ENCODE assay signal across 11 mouse cellular contexts in genomic region chr16:18405091-18405854, GRCm38 (mm10). TPM values are rescaled to one million over a fixed set of nuclear protein-coding genes. Genes with fewer than 3 reads are reported as not detected.
A peak's percentile ranks its signal among the peaks of the same experiment; 100 is the strongest.
DNase-seq lines count a peak whose midpoint lies in the region; ATAC-seq lines count a peak whose summit lies in the region.
"Had no signal": no experiment of that assay in that cellular context is flagged by ENCODE, and none has a peak within 500 bp of the region (broad histone marks: within the 10 kb centered on the region; RNA-seq: fewer than 3 reads in every experiment).

No protein-coding gene starts in this region.

- no peak overlapping the region for H3K4me3 ChIP-seq in forebrain, embryonic 13.5 days
- no peak overlapping the region for H3K4me3 ChIP-seq in midbrain, embryonic 15.5 days
- H3K4me3 ChIP-seq: limb, embryonic 13.5 days had no signal

- 87% methylated on average over 13 of the region's 13 CpGs for WGBS in forebrain, embryonic 13.5 days
- WGBS in midbrain, embryonic 15.5 days = 84% methylated on average over 13 of the region's 13 CpGs

- H3K27ac ChIP-seq in forebrain, embryonic 13.5 days = peak overlapping the region; percentile 61
- H3K27ac ChIP-seq in midbrain, embryonic 15.5 days = peak overlapping the region; percentile 30; the same call in 1 of the 2 replicates
- H3K27ac ChIP-seq: limb, embryonic 13.5 days had no signal

- peak overlapping the region; percentile 17; the same call in 1 of the 2 replicates for H3K9ac ChIP-seq in forebrain, embryonic 13.5 days
- no peak overlapping the region; the same call in 1 of the 2 replicates for H3K9ac ChIP-seq in midbrain, embryonic 15.5 days
- H3K9ac ChIP-seq: limb, embryonic 13.5 days had no signal

- ATAC-seq in forebrain, embryonic 13.5 days = no peak
- ATAC-seq in midbrain, embryonic 15.5 days (replicated peaks) = no peak

- H3K27me3 ChIP-seq in forebrain, embryonic 13.5 days = no peaks in the 10 kb centered on the region
- no peaks in the 10 kb centered on the region for H3K27me3 ChIP-seq in midbrain, embryonic 15.5 days (replicated peaks)
- H3K27me3 ChIP-seq: limb, embryonic 13.5 days had no signal

- intact Hi-C loops in left cerebral cortex, postnatal 10 days (cut with DNase I) = loop anchor here (5.0 kb wide), 1 partner anchor 58 kb away; the partner anchor contains the start of genes Arvcf and Tango2

- no peak overlapping the region for H3K4me2 ChIP-seq in forebrain, embryonic 13.5 days
- no peak overlapping the region for H3K4me2 ChIP-seq in midbrain, embryonic 15.5 days
- H3K4me2 ChIP-seq: limb, embryonic 13.5 days had no signal

- peak; percentile 23 to 39 for DNase-seq in cerebellum, postnatal 10 days
- DNase-seq in cerebellum, adult 8-10 months = no peak
- DNase-seq in kidney, postnatal 10 days = peak; percentile 31
- no peak for DNase-seq in kidney, adult 18-20 months
- no peak for DNase-seq in thymus, postnatal 25 days
- DNase-seq in left cerebral cortex, postnatal 10 days (ENCODE audit: extremely low spot score in 1 of 2, low spot score in 2 of 2) = no peak
- DNase-seq: adrenal gland, postnatal 25 days; cerebellum, adult 9-10 months had no signal

- H3K36me3 ChIP-seq in forebrain, embryonic 13.5 days (ENCODE audit: poor library complexity, severe bottlenecking) = peaks cover 88% of the 10 kb centered on the region
- H3K36me3 ChIP-seq in midbrain, embryonic 15.5 days (replicated peaks) = peaks cover 36% of the 10 kb centered on the region

- peaks cover 37% of the 10 kb centered on the region for H3K4me1 ChIP-seq in forebrain, embryonic 13.5 days
- H3K4me1 ChIP-seq in midbrain, embryonic 15.5 days = peaks cover 21% of the 10 kb centered on the region

- H3K9me3 ChIP-seq in forebrain, embryonic 13.5 days (replicated peaks) = no peaks in the 10 kb centered on the region
- H3K9me3 ChIP-seq in midbrain, embryonic 15.5 days = no peaks in the 10 kb centered on the region
- H3K9me3 ChIP-seq: limb, embryonic 13.5 days had no signal

RNA-seq across cellular contexts. Expression of gene Txnrd2, which starts 20.9 kb away (rescaled TPM):
- polyA plus RNA-seq in forebrain, embryonic 13.5 days (2015; fragmentation: Nextera tagmentation; extraction: Ambion mirVana) = 23.4 and 25.1 TPM in 2 replicates
- 34.0 and 35.5 TPM in 2 replicates for polyA plus RNA-seq in midbrain, embryonic 15.5 days (2015; fragmentation: Nextera tagmentation; extraction: Ambion mirVana)
- total RNA-seq in left cerebral cortex, postnatal 10 days (2021) = 10 to 100 TPM; 24.1 to 27.4 TPM

RNA-seq across cellular contexts. Expression of gene Comt, which starts 21.4 kb away (rescaled TPM):
- 64.0 and 70.1 TPM in 2 replicates for polyA plus RNA-seq in forebrain, embryonic 13.5 days (2015; fragmentation: Nextera tagmentation; extraction: Ambion mirVana)
- 104 and 107 TPM in 2 replicates for polyA plus RNA-seq in midbrain, embryonic 15.5 days (2015; fragmentation: Nextera tagmentation; extraction: Ambion mirVana)
- 10 to 100 TPM; 65.2 to 66.3 TPM for total RNA-seq in left cerebral cortex, postnatal 10 days (2021)

RNA-seq across cellular contexts. Expression of gene Arvcf, which starts 57.3 kb away (rescaled TPM):
- 77.2 and 95.0 TPM in 2 replicates for polyA plus RNA-seq in forebrain, embryonic 13.5 days (2015; fragmentation: Nextera tagmentation; extraction: Ambion mirVana)
- 94.4 and 99.5 TPM in 2 replicates for polyA plus RNA-seq in midbrain, embryonic 15.5 days (2015; fragmentation: Nextera tagmentation; extraction: Ambion mirVana)
- 10 to 100 TPM; 43.0 to 46.4 TPM for total RNA-seq in left cerebral cortex, postnatal 10 days (2021)

RNA-seq across cellular contexts. Expression of gene Tango2, which starts 57.4 kb away (rescaled TPM):
- 59.2 and 63.2 TPM in 2 replicates for polyA plus RNA-seq in forebrain, embryonic 13.5 days (2015; fragmentation: Nextera tagmentation; extraction: Ambion mirVana)
- polyA plus RNA-seq in midbrain, embryonic 15.5 days (2015; fragmentation: Nextera tagmentation; extraction: Ambion mirVana) = 74.3 and 83.1 TPM in 2 replicates
- total RNA-seq in left cerebral cortex, postnatal 10 days (2021) = 100 to 1,000 TPM; 105 to 125 TPM

Comparison
In these comparisons a context has a peak if more than half of its experiments do, and no peak if none do; other contexts are left out.
1. DNase-seq: peak in cerebellum, postnatal 10 days (2 of 2) and kidney, postnatal 10 days (single experiment); none in cerebellum, adult 8-10 months (single experiment), kidney, adult 18-20 months (single experiment), thymus, postnatal 25 days (single experiment) and left cerebral cortex, postnatal 10 days (0 of 2).